Mouse (Mus musculus) kidney, embryonic 14.5 days (tissue): ENCODE measurements around the gene Slc16a1. TPM values are rescaled to one million over a fixed set of nuclear protein-coding genes. Genes with fewer than 3 reads are reported as not detected.

ENCODE experiments used
- ATAC-seq: fragments of 200-750 bp; cut with Nextera tagmentation; 2 replicates; pipeline ENCODE4 v1.8.0; 2017; ENCODE audit warnings: moderate number of reproducible peaks, mild to moderate bottlenecking, moderate TSS enrichment, moderate library complexity; ENCODE audit not compliant: low FRiP score, low TSS enrichment
- H3K27ac ChIP-seq: fragments of 300-500 bp; sonication (generic); 2 replicates; pipeline ENCODE4 v1.5.1; 2014; ENCODE audit warnings: low read depth, mild to moderate bottlenecking, low read length, moderate library complexity, mixed read lengths
- H3K27me3 ChIP-seq: fragments of 300-500 bp; sonication (generic); 2 replicates; pipeline ENCODE4 v1.6.1; 2014; ENCODE audit warnings: mild to moderate bottlenecking, low read length; ENCODE audit not compliant: control insufficient read depth, insufficient read depth
- H3K36me3 ChIP-seq: fragments of 300-500 bp; sonication (generic); 2 replicates; pipeline ENCODE4 v1.6.1; 2014; ENCODE audit warnings: low read length, mixed read lengths; ENCODE audit not compliant: control insufficient read depth, insufficient read depth
- H3K4me1 ChIP-seq: fragments of 300-500 bp; sonication (generic); 2 replicates; pipeline ENCODE4 v1.6.1; 2014; ENCODE audit warnings: low read length, mixed read lengths; ENCODE audit not compliant: control insufficient read depth, insufficient read depth
- H3K4me2 ChIP-seq: fragments of 300-500 bp; sonication (generic); replicated peaks from 2 replicates; pipeline ENCODE4 v1.6.1; 2014; ENCODE audit warnings: low read depth, mild to moderate bottlenecking, low read length
- H3K4me3 ChIP-seq: fragments of 300-500 bp; sonication (generic); 2 replicates; pipeline ENCODE4 v1.5.1; 2014; ENCODE audit warnings: mild to moderate bottlenecking, low read length
- H3K9ac ChIP-seq: fragments of 300-500 bp; sonication (generic); 2 replicates; pipeline ENCODE4 v1.6.1; 2014; ENCODE audit warnings: low read depth, mild to moderate bottlenecking, low read length, moderate library complexity
- H3K9me3 ChIP-seq: fragments of 300-500 bp; sonication (generic); 2 replicates; pipeline ENCODE4 v1.6.1; 2016; ENCODE audit warnings: low read length; ENCODE audit not compliant: control insufficient read depth
- WGBS: fragments of 180-500 bp; shearing (Covaris S2); extraction: QIAGEN DNeasy Blood & Tissue Kit; methylation state at CpG from one replicate; pipeline ENCODE4 v1.1.7; 2014; 5-methylcytosine and 5-hydroxymethylcytosine counted together
- polyA plus RNA-seq: library from polyadenylated mRNA; unstranded; fragments of >200 nt; fragmentation: Nextera tagmentation; extraction: Ambion mirVana; gene quantifications from 2 replicates; pipeline ENCODE4 v1.2.1, GENCODE M21; 2014

Gene Slc16a1
- 34.1 and 55.2 TPM in 2 replicates for polyA plus RNA-seq

DNA sequence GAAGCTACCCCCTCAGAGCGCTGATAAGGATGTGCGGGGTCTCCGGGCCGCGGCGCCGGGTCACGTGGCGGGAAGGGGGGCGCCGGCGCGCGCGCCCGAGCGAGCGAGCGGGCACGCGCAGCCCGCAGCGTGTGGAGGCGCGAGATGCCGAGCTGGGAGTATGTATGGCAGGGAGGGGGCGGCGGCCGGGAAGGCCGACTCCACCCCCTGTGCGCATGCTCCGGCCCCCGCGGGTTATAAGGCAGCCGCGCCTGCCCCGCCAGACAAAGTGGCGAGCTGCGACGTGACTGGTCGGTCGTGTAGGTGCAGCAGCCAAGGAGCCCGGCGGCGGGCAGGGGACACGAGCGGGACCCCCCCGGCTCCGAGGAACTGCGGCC is at the start of gene Slc16a1:
TSS of gene Slc16a1 (plus strand) at position 266 of the 377 bp plus-strand sequence.
- peak; percentile 98 for ATAC-seq
- no peaks in the 10 kb centered on the region for H3K4me1 ChIP-seq
- H3K27me3 ChIP-seq, result no peaks in the 10 kb centered on the region
- peak within 1 kb of the TSS; percentile 87 for H3K9ac ChIP-seq
- H3K9me3 ChIP-seq, result no peaks in the 10 kb centered on the region
- no peaks in the 10 kb centered on the region for H3K36me3 ChIP-seq
- H3K4me3 ChIP-seq, result peak within 1 kb of the TSS; percentile 89
- H3K27ac ChIP-seq, result peak within 1 kb of the TSS; percentile 70
- under 1% methylated on average over 50 of the region's 50 CpGs for WGBS
- H3K4me2 ChIP-seq, result peak within 1 kb of the TSS; percentile 97

DNA sequence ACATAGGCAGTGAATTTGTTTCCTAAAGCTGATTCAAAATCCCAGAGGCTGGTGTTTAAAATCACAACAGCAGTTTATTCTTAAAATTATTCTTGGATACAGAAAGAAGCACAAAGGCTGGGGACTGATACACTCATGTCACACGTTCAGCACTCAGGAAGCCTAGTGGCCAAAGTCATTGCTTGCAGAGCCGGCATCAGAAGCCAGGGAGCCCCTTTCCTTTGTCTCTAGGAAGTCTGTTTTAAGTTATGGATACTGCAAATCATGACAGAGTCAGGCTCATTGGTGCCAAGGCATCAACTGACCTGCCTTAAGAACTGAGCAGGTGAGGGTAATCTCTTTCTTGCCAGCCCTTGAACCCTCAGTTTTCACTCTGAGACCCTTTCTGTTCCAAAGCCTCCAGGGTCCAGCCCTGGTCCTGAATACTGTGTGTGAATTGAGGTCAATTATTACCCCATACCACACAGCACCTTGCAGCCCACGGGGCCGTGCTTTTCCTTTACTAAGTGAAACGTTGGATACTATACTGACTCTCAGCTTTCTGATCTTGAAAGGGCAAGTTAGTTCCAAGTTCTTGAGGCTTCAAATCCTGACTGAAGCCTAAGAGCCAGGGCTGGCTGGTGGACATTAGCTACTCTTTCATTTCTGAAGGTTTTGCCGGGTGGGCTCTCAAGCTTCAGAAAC is 41.9 kb upstream of the Slc16a1 start:
- Histone ChIP-seq H3K27ac (peak overlapping the region; percentile 42; the same call in 1 of the 2 replicates), H3K4me3 (no peak overlapping the region), H3K4me2 (no peak overlapping the region), H3K9ac (no peak overlapping the region), H3K4me1 (peaks cover 13% of the 10 kb centered on the region; the same call in 1 of the 2 replicates), H3K27me3 (no peaks in the 10 kb centered on the region), H3K36me3 (no peaks in the 10 kb centered on the region), H3K9me3 (no peaks in the 10 kb centered on the region)
- no peak for ATAC-seq
- WGBS, result 66% methylated on average over 6 of the region's 6 CpGs

DNA sequence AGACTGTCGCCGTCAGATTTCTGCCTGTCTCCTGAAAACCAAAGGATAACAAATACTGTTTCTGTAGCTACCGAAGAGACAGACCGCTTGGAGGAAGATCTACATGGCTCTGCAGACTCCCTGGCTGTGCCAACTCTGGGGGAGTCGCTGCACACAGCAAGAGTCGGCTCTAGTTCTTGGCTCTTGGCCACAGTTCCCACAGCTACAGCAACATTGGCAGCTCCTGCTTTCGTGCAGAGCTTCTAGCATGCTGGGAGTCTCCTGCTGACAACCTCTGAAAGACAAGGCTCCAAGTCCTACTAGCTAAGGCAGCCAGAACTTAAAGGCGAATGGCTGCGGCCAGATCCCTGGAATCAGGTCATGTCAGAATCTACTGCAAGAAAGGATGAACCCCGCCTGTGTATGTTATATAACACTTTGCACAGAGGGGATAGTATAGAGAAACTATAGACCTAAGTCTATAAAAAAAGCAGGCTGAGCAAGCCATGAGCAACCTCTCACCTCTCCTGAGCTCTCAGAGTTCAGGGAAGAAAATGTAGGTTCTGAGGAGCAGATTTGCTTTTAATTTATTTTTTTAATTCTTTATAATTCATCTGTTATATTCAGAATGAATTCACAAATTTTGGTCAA is 41.2 kb upstream of the Slc16a1 start:
- Histone ChIP-seq H3K4me2 (no peak overlapping the region), H3K27ac (peak overlapping the region; percentile 42; the same call in 1 of the 2 replicates), H3K9ac (no peak overlapping the region), H3K4me3 (no peak overlapping the region), H3K27me3 (no peaks in the 10 kb centered on the region), H3K36me3 (no peaks in the 10 kb centered on the region), H3K4me1 (peaks cover 13% of the 10 kb centered on the region; the same call in 1 of the 2 replicates), H3K9me3 (no peaks in the 10 kb centered on the region)
- WGBS, result 63% methylated on average over 10 of the region's 10 CpGs
- no peak for ATAC-seq

DNA sequence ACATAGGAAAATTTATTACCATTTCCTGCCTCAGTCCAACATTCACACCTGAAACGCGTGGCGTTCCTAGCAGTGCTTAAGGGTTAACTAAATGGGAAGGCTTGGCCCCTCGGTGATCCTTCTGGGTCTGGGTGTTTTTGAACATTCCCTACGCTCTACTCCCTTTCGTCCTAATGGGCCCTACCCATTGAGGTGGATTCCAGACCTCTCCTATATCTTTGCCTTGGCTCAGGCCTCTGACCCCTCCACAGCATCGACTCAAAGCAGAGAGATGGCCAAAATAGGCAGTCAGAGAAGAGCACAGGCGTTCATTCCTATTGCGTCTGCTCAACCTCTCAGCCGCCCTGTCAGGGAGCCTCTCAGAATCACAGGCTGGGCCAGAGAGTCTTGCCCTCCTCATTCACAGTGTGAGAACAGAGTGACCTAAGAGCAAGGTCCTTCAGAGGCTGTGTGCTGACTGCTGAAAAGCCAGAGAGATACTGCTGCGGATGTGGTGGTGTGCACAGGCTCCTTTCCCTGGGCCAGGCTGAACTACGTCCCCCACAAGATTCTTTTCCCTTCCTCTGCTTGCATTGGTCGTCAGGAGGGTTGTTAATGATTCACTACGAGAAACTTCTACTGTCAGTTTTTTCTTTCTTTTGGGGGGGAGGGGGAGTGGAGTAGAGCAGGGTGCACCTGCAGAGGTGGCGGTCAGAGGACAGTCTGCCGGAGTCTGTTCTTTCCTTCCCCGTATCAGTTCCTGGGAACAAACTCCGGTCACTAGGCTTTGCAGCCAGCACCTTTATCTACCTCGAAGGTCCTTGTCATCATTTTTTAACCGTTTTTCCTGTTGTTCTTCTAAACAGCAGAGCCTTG is 38.9 kb upstream of the Slc16a1 start:
- Histone ChIP-seq H3K9ac (no peak overlapping the region), H3K36me3 (no peaks in the 10 kb centered on the region), H3K9me3 (no peaks in the 10 kb centered on the region), H3K27me3 (no peaks in the 10 kb centered on the region), H3K27ac (peak overlapping the region; percentile 71), H3K4me1 (peaks cover 13% of the 10 kb centered on the region; the same call in 1 of the 2 replicates), H3K4me2 (no peak overlapping the region), H3K4me3 (no peak overlapping the region)
- peak; percentile 77 for ATAC-seq
- 60% methylated on average over 20 of the region's 20 CpGs for WGBS

DNA sequence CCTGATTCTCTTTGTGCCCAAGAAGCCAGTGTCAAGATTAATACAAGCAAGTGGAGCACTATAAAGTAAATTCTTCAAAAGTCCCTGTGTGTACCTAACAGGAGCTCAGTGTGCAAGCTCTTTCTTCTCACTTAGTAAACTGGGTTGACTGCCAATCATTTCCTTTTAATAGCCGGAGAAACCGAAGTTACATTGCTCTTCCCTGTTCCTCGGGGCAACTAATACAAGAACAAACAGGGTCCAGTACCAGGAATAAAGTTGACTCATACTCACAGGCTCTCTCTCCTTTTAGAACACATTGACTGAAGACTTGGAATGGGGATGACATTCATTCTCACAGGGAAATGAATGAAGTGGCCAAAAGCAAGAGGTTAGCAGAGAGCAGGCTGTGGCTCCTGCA is 37.8 kb upstream of the Slc16a1 start:
- Histone ChIP-seq H3K36me3 (no peaks in the 10 kb centered on the region), H3K9me3 (no peaks in the 10 kb centered on the region), H3K27ac (no peak overlapping the region), H3K4me3 (no peak overlapping the region), H3K9ac (no peak overlapping the region), H3K27me3 (no peaks in the 10 kb centered on the region), H3K4me1 (peaks cover 13% of the 10 kb centered on the region; the same call in 1 of the 2 replicates), H3K4me2 (no peak overlapping the region)
- ATAC-seq, result no peak
- WGBS, result 82% methylated on average over 3 of the region's 3 CpGs

DNA sequence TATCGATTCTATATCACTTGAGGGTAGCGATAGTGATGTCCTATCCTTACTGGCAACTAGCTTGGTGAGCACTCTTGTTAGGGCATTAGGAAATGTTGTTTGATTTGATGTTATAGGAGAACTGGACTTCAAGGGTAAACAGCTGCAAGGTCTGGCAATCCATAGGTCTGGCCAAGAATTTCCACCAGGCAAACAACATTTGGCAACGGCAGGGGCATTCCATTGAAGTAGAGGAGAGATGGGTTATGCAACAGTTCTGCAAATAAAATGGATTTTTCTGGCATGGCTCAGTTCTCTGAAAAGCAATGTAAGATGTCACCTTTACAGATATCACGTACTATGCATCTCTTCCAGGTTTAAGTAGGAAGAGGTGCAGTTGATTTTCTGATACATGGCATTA is 36.8 kb upstream of the Slc16a1 start:
- Histone ChIP-seq H3K4me1 (peaks cover 13% of the 10 kb centered on the region; the same call in 1 of the 2 replicates), H3K4me3 (no peak overlapping the region), H3K9me3 (no peaks in the 10 kb centered on the region), H3K4me2 (no peak overlapping the region), H3K36me3 (no peaks in the 10 kb centered on the region), H3K9ac (no peak overlapping the region), H3K27ac (no peak overlapping the region), H3K27me3 (no peaks in the 10 kb centered on the region)
- no peak for ATAC-seq
- WGBS, result 93% methylated on average over 4 of the region's 4 CpGs

GRCm38 (mm10) chr3:104609690-104610380 is 28.6 kb upstream of the Slc16a1 start:
- H3K4me2 ChIP-seq, result no peak overlapping the region
- no peaks in the 10 kb centered on the region for H3K27me3 ChIP-seq
- no peaks in the 10 kb centered on the region for H3K9me3 ChIP-seq
- no peak overlapping the region for H3K4me3 ChIP-seq
- H3K36me3 ChIP-seq, result no peaks in the 10 kb centered on the region
- 86% methylated on average over 8 of the region's 8 CpGs for WGBS
- ATAC-seq, result no peak
- H3K27ac ChIP-seq, result no peak overlapping the region
- no peaks in the 10 kb centered on the region for H3K4me1 ChIP-seq
- no peak overlapping the region for H3K9ac ChIP-seq

DNA sequence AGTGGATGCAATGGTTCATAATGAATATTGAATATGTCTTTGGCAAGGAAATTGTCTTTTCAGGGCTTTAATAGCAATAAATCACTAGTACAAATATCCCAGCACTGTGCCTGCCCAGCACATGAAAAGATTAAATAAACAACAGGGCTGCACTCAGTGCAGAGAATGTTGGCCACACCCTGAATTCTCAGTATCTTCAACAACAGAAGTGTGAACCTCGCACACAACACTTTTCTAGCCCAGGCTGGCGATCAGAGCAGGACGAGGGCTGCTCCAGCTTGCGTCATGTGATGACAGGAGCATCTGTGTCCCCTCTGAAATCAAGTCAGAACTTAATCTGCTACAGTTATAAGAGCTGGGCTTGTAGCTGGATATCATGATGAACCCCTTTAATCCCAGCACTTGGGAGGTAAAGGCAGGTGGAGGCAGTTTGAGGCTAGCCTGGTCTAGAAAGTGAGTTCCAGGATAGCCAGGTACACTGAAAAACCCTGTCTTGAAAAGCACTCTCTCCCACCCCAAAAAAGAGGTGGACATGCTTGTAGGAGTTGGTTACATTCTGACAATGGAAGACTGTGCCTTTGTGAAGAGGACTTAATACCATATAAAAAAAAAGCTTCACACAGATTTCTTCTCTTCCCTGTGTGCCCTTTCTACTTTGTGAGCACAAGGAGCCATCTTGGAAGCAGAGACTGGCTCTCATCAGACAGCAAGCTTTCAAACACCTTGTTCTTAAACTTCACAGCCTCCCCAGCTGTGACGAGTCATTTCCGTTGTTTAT is 27.8 kb upstream of the Slc16a1 start:
- H3K9ac ChIP-seq, result no peak overlapping the region
- no peaks in the 10 kb centered on the region for H3K9me3 ChIP-seq
- no peaks in the 10 kb centered on the region for H3K36me3 ChIP-seq
- no peak overlapping the region for H3K4me2 ChIP-seq
- H3K27me3 ChIP-seq, result no peaks in the 10 kb centered on the region
- ATAC-seq, result no peak
- H3K27ac ChIP-seq, result no peak overlapping the region
- H3K4me3 ChIP-seq, result no peak overlapping the region
- 84% methylated on average over 6 of the region's 6 CpGs for WGBS
- 0 out of 2 replicates have a peak, but pooled peaks cover 2% of the 10 kb centered on the region for H3K4me1 ChIP-seq
